Mouse (Mus musculus): ENCODE results near the gene Actbl2.
A peak's percentile ranks its signal among the peaks of the same experiment; 100 is the strongest.

The Actbl2 gene

GRCm38 (mm10) chr13:111236461-111236864 lies 18.4 kb upstream of the Actbl2 start:
- Histone ChIP-seq H3K27me3 (ENCODE audit: insufficient read depth, low read length) (peaks cover 3% of the 10 kb centered on the region; the same call in 1 of the 2 replicates), H3K9me3 (ENCODE audit: low read length) (0 out of 2 replicates have a peak, but pooled peaks cover 3% of the 10 kb centered on the region), H3K36me3 (ENCODE audit: insufficient read depth, low read length) (no peaks in the 10 kb centered on the region), H3K4me3 (replicated peaks; ENCODE audit: low read length) (no peak overlapping the region), H3K4me1 (replicated peaks; ENCODE audit: low read depth, low read length) (peaks cover 4% of the 10 kb centered on the region; the same call in 1 of the 2 replicates)
- TF ChIP-seq POU5F1 (IDR thresholded peaks at IDR 0.05; ENCODE audit: borderline replicate concordance, low read length) (no peak), CTCF (conservative IDR thresholded peaks at IDR 0.05; ENCODE audit: low read length) (no peak), NANOG (IDR thresholded peaks at IDR 0.05; ENCODE audit: borderline replicate concordance, low read length) (no peak)

GRCm38 (mm10) chr13:111237296-111237695 lies 17.5 kb upstream of the Actbl2 start:
- H3K4me3 ChIP-seq (replicated peaks; ENCODE audit: low read length), result no peak overlapping the region
- H3K4me1 ChIP-seq (replicated peaks; ENCODE audit: low read depth, low read length), result peaks cover 4% of the 10 kb centered on the region; the same call in 1 of the 2 replicates
- no peaks in the 10 kb centered on the region for H3K36me3 ChIP-seq (ENCODE audit: insufficient read depth, low read length)
- H3K27me3 ChIP-seq (ENCODE audit: insufficient read depth, low read length), result peaks cover 3% of the 10 kb centered on the region; the same call in 1 of the 2 replicates
- H3K9me3 ChIP-seq (ENCODE audit: low read length), result 0 out of 2 replicates have a peak, but pooled peaks cover 3% of the 10 kb centered on the region
- TF ChIP-seq POU5F1 (IDR thresholded peaks at IDR 0.05; ENCODE audit: borderline replicate concordance, low read length) (no peak), CTCF (conservative IDR thresholded peaks at IDR 0.05; ENCODE audit: low read length) (peak; percentile 40)

DNA sequence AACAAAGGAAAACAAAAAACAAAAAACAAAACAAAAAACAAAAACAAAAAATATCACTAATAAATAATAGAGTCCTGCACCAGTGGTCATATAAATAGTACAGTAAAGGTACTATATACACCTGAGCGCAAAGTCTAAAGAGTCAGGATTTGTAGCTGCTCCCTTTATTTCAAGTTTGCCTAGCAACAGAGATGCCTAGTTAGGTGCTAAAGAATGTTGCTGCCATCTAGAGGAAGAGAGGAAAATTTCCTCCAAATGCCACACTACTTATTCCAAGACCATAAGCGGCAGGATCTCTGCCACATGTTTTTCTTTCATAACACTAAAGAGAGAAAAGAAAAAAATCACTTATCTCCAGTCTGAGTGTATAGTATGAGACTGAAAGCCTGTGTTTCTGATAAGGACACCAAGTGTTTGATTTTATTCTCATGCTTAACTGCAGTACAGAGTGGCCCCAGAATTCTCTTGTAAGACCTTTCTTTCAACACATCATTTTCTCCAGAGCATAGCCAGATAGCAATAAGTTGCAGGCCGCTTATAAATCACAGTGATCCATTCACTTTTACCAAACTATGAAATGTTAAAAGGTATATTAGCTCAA lies 16.8 kb upstream of the Actbl2 start:
- Histone ChIP-seq H3K4me1 (replicated peaks; ENCODE audit: low read depth, low read length) (peaks cover 4% of the 10 kb centered on the region; the same call in 1 of the 2 replicates), H3K36me3 (ENCODE audit: insufficient read depth, low read length) (no peaks in the 10 kb centered on the region), H3K9me3 (ENCODE audit: low read length) (0 out of 2 replicates have a peak, but pooled peaks cover 3% of the 10 kb centered on the region), H3K27me3 (ENCODE audit: insufficient read depth, low read length) (peaks cover 3% of the 10 kb centered on the region; the same call in 1 of the 2 replicates), H3K4me3 (replicated peaks; ENCODE audit: low read length) (no peak overlapping the region)
- TF ChIP-seq POU5F1 (IDR thresholded peaks at IDR 0.05; ENCODE audit: borderline replicate concordance, low read length) (no peak), NANOG (IDR thresholded peaks at IDR 0.05; ENCODE audit: borderline replicate concordance, low read length) (no peak), CTCF (conservative IDR thresholded peaks at IDR 0.05; ENCODE audit: low read length) (peak; percentile 64)

DNA sequence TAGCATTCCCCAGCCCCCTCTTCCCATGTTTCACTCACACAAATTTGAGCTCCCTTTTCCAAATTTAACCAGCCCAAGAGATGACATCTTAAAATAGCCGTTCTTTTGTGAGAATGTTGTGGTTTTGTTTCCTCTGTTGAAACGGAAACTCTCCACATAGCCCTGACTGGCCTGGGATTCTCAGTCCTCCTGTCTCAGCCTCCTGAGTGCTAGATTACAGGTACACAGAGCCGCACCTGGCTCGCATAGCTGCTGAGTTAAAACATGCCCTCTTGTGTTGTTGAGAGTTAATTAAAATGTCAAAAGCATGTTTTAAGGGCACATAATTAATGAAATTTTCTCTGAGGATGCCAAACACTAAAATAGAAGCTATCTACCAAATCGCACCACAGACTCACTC lies 3.7 kb upstream of the Actbl2 start:
- no peaks in the 10 kb centered on the region for H3K36me3 ChIP-seq (ENCODE audit: insufficient read depth, low read length)
- no peaks in the 10 kb centered on the region for H3K4me1 ChIP-seq (replicated peaks; ENCODE audit: low read depth, low read length)
- H3K9me3 ChIP-seq (ENCODE audit: low read length), result no peaks in the 10 kb centered on the region
- no peak overlapping the region for H3K4me3 ChIP-seq (replicated peaks; ENCODE audit: low read length)
- TF ChIP-seq CTCF (conservative IDR thresholded peaks at IDR 0.05; ENCODE audit: low read length), result no peak
- TF ChIP-seq POU5F1 (IDR thresholded peaks at IDR 0.05; ENCODE audit: borderline replicate concordance, low read length), result no peak
- TF ChIP-seq NANOG (IDR thresholded peaks at IDR 0.05; ENCODE audit: borderline replicate concordance, low read length), result no peak
- no peaks in the 10 kb centered on the region for H3K27me3 ChIP-seq (ENCODE audit: insufficient read depth, low read length)

GRCm38 (mm10) chr13:111251795-111252194 lies 3.0 kb upstream of the Actbl2 start:
- TF ChIP-seq CTCF (conservative IDR thresholded peaks at IDR 0.05; ENCODE audit: low read length), result no peak
- TF ChIP-seq NANOG (IDR thresholded peaks at IDR 0.05; ENCODE audit: borderline replicate concordance, low read length), result no peak
- TF ChIP-seq POU5F1 (IDR thresholded peaks at IDR 0.05; ENCODE audit: borderline replicate concordance, low read length), result no peak
- H3K36me3 ChIP-seq (ENCODE audit: insufficient read depth, low read length), result no peaks in the 10 kb centered on the region

DNA sequence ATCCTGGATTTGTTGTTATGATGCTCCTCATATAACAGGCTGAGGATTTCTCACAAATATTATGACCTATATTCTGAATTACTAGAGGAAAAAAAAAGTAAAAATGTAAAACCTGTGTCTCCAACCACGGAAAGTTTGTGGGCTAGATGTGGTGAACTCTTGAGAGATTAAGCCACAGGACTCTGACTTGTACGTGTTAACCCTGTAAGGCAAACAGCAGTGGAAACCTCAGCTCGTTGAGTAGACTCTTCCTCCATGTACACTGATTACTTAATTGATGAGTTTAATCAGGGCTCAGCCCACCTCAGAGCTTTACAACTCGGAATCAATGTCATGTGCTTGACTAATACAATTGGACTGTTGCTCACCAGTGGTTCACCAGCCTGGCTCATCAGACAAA lies 3.2 kb downstream of the Actbl2 start:
- H3K4me3 ChIP-seq (replicated peaks; ENCODE audit: low read length), result no peak overlapping the region
- no peaks in the 10 kb centered on the region for H3K4me1 ChIP-seq (replicated peaks; ENCODE audit: low read depth, low read length)

More at GRCm38 (mm10) chr13:111251795-111252194, 3.0 kb upstream of the Actbl2 start:
- Histone ChIP-seq H3K9me3 (ENCODE audit: low read length) (no peaks in the 10 kb centered on the region), H3K4me1 (replicated peaks; ENCODE audit: low read depth, low read length) (no peaks in the 10 kb centered on the region), H3K27me3 (ENCODE audit: insufficient read depth, low read length) (no peaks in the 10 kb centered on the region), H3K4me3 (replicated peaks; ENCODE audit: low read length) (no peak overlapping the region)

DNA sequence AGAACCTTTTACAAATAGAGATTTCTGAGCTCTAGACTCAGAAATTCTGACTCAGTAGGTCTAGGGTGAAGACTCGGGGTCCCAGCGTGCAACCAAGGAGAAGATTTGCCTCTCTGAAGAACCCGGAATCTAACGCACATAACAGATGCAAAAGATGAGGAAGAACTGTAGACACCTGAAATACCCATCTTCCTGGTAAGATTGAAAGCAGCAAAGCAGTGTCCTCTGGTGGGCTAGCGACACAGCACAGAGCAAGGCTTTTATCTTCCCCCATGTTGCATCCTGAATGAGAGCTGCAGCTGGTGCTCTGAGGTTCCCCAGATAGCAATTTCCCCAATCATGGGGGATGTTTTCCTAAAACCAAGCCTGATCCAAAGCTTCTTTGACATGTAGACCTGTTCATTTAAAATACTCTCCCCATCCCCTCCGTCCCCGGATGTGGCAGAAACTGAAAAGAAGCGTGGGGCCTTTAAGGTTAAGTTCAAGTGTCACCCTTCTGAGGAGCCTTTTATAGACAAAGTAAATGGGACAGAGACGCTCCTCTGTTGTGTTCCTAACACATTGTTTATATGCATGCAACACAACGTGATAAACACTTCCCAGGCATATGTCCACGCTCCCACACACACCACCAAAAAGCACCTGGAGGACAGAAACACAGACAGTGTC lies 3.7 kb downstream of the Actbl2 start:
- no peak for TF ChIP-seq NANOG (IDR thresholded peaks at IDR 0.05; ENCODE audit: borderline replicate concordance, low read length)
- H3K36me3 ChIP-seq (ENCODE audit: insufficient read depth, low read length), result no peaks in the 10 kb centered on the region
- H3K27me3 ChIP-seq (ENCODE audit: insufficient read depth, low read length), result no peaks in the 10 kb centered on the region
- no peak overlapping the region for H3K4me3 ChIP-seq (replicated peaks; ENCODE audit: low read length)
- H3K9me3 ChIP-seq (ENCODE audit: low read length), result no peaks in the 10 kb centered on the region
- H3K4me1 ChIP-seq (replicated peaks; ENCODE audit: low read depth, low read length), result no peaks in the 10 kb centered on the region

More for the DNA sequence above, 3.2 kb downstream of the Actbl2 start:
- Histone ChIP-seq H3K36me3 (ENCODE audit: insufficient read depth, low read length) (no peaks in the 10 kb centered on the region), H3K27me3 (ENCODE audit: insufficient read depth, low read length) (no peaks in the 10 kb centered on the region), H3K9me3 (ENCODE audit: low read length) (no peaks in the 10 kb centered on the region)
- no peak for TF ChIP-seq NANOG (IDR thresholded peaks at IDR 0.05; ENCODE audit: borderline replicate concordance, low read length)
- TF ChIP-seq CTCF (conservative IDR thresholded peaks at IDR 0.05; ENCODE audit: low read length), result no peak
- TF ChIP-seq POU5F1 (IDR thresholded peaks at IDR 0.05; ENCODE audit: borderline replicate concordance, low read length), result no peak

DNA sequence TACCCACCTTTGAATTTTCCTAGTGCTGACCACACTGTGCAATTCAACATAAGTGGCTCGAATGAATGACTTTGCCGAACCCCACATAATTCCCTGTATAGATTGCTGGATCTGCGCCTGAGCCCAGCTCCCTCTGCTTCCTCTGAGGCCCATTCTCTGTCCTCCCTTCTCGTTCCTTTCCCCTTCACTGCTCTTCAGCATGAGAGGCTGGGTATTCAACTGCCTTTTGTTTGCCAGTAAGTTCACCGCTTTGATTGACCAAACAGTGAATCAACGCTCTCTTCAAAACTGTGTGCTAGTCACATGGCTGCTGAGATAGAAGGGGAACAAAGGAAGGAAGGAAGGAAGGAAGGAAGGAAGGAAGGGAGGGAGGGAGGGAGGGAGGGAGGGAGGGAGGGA lies 4.3 kb downstream of the Actbl2 start:
- no peaks in the 10 kb centered on the region for H3K4me1 ChIP-seq (replicated peaks; ENCODE audit: low read depth, low read length)

More for the DNA sequence above, 4.3 kb downstream of the Actbl2 start:
- TF ChIP-seq CTCF (conservative IDR thresholded peaks at IDR 0.05; ENCODE audit: low read length) (no peak), POU5F1 (IDR thresholded peaks at IDR 0.05; ENCODE audit: borderline replicate concordance, low read length) (no peak)
- H3K36me3 ChIP-seq (ENCODE audit: insufficient read depth, low read length), result no peaks in the 10 kb centered on the region
- H3K9me3 ChIP-seq (ENCODE audit: low read length), result no peaks in the 10 kb centered on the region
- no peak overlapping the region for H3K4me3 ChIP-seq (replicated peaks; ENCODE audit: low read length)
- H3K27me3 ChIP-seq (ENCODE audit: insufficient read depth, low read length), result no peaks in the 10 kb centered on the region

All from E14TG2a.4 (cell line).